Mouse (Mus musculus) thymus, postnatal 36 days (tissue): ENCODE measurements around the gene Brms1l.

ENCODE experiments used
- DNase-seq, 2 experiments: peaks; one replicate each; pipeline ENCODE4 v3.0.0; 2022; ENCODE audit warnings: mixed read lengths in 2 of 2

The Brms1l gene

DNA sequence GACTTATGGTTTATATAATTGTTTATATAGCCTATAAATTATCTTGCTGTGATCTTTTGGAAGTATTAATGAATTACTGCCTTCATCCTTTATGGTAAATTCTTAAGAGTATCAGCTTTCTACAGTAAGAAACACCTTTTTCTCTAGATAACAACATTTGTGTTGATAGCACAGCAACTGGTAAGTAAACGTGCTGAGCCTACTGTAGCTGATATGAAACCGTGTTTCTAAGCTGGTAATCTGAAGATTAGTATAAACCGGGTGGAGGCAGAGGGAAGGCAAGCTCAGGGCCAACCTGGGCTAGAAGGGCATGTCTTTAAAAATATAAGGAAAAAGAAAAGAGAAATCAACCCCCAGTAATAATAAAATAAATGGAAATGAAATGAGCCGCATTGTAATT lies 31.6 kb downstream of the Brms1l start:
- no peak for DNase-seq

DNA sequence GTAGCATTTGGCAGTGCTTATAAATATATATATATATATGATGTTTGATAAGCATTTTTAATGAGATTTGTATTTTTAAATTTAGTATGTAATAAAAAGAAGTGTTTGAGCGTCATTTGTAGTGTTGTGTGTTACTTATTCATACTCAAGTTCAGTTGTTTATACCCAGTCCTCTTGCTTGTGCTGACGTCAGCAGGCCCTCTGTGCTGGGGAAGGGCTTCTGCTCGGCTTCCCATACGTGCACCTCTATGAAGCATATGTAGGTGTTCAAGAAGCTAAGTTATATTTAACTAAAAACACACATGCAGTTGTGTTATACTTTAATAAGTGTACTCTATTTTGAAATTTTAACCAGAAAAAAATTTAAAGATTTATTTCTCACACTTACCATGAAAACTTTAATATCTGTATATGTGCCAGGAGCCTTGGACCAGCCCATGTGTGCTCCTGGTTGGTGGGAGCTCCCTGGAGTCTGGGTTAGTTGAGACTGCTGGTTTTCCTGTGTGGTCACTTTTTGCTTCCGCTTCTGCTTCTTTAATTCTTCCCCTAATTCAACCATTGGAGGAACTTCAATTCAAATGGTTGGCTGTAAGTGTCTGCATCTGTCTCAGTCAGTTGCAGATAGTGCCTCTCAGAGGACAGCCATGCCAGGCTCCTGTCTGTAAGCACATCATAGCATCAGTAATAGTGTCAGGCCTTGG lies 33.6 kb downstream of the Brms1l start:
- DNase-seq: no peak

DNA sequence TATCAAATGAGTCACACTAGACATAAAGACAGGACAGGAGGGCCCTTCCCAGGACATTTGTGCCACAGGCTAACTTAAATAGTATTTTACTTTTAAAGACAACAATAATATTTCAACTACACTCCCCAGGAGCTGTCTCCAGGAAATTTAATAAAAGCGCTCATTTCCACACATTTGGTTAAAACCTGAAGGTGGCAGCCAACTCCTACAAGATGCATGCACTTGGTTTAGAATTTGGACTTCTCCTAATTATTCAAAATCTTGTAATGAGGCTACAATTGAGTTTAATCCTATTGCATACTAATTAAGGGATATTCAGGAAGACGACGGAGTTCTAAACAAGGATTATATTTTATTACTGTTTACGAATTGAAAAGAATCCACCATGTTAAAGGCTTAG lies 49.3 kb downstream of the Brms1l start:
- DNase-seq: no peak

DNA sequence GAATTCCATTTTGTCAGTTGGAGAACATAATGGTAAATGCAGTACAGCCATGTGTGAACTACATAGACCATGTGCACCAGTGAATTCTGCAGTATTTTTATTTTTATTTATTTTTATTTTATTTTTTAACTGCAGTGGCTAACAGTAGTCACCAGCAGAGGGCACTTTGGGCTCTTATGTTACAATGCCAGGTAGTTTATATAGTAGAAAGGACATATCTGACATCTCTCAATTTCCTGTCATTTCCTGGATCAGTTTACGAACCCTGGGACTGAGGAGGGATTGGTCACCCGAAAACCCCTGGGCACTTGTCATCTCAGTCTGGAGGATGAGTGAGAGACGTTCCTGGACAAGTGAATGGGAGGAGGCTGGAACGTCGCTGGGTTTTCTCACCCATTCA lies 52.4 kb downstream of the Brms1l start:
- DNase-seq: no peak

DNA sequence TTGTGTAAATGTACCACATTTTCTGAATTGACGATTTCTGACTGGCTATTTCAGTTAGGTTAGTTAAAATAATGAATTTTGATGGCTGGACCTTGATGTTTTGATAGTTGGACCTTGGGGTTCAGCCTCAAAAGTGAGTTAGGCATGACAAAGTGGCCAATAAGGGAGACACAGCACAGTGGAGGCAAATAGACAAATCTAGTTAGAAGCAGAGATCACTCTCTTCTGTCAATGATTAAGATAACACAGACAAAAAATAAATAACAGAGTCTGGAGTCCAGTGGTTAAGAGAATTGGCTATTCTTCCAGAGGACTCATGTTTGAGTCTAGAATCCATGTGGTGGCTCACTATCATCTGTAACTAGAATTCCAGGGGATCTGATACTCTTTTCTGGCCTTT lies 68.7 kb downstream of the Brms1l start:
- no peak for DNase-seq

DNA sequence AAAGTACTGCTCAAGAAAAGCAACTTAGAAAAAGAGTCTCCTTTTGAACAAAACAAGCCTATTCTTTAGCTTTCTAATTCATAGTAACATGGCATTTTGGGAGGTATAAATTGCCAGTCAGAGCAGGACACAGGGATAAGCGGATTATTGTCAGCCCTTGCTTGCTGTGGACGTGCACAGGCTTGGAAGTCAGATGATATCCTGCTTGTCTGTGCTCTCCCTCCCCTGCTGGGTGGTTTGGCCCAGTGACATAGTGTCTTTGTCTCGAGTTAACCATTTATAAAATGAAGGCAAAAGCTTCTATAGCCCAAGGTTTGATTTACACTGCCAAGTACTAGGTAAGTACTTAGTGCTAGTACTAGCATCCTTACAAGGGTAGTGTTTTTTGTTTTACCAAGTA lies 76.0 kb downstream of the Brms1l start:
- DNase-seq: no peak

DNA sequence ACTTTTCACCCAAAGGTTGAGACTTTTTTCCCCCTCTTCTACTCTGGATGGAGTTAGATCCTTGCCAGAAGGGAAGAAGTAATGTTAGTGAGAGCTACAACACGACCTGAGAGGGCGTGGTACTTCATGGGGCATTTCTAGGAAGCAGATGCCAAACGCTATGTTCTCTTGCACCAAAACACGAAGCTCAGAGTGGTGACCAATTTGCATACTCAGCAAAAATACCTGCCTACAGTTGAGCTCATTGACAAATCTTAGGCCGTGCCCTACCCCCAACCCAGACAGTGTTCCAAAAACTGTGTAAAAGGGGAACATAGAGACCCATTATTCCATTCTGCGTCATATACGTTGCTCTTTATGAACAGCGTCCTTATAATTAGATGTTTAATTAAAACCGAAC lies 77.1 kb downstream of the Brms1l start:
- no peak for DNase-seq

DNA sequence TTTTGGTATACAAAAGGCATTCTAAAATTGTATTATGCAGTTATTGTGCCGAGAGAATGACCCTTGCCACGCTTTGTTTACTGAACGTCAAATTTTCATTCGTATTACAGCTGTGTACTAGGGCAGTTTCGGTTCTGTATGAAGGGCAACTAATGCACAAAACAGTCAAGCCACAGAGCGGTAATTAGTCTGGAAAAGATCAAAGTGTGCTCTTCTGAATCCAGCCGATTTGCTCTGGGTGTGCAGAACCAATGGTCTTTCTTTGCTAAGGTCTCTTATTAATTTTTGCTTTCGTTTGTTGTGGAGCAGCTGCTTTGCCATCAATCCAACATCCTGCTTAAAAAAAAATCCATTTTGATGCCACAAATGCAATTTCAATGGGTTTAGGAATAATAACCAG lies 80.1 kb downstream of the Brms1l start:
- no peak for DNase-seq

DNA sequence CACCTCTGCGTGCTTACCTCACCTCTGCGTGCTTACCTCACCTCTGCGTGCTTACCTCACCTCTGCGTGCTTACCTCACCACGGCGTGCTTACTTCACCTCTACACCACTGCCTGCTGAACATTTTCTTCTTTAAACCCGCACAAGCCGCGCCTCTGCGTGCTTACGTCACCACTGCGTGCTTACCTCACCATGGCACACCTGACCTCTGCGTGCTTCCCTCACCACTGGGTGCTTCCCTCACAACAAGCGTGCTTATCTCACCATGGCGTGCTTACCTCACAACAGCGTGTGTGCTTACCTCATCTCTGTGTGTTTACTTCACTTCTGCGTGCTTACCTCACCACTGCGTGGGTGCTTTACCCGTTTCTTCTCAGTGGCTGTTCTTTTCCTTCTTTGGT lies 80.9 kb downstream of the Brms1l start:
- no peak for DNase-seq
